Mouse (Mus musculus): Measurements from ENCODE around the gene Spock1. TPM values are rescaled to one million over a fixed set of nuclear protein-coding genes. Genes with fewer than 3 reads are reported as not detected.

Spock1 gene
- polyA plus RNA-seq, 1 experiment from 2014 or later = 1.1 TPM

DNA sequence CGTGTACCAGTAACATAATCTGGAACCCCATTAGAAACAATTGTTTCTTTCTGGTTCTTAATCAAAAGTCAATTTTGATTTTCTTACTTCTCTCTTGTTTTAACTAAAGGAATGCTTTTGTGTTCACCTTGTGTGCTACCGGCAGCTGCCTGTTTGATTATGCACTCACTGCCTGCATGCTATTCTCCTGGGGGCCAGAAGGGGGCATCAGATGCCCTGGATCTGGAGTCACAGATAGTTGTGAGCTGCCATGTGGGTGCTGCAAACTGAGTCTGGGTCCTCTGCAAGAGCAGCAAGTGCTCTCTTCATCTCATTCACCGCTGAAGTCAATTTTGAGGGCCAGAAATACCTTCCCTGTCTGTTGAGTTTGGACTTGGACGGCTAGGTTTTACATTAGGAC, 476.3 kb downstream of the Spock1 start:
- 95% methylated on average over 4 of the region's 4 CpGs for WGBS
- no peak overlapping the region for H3K9ac ChIP-seq (ENCODE audit: low read depth, low read length)
- no peak for TF ChIP-seq CTCF (IDR thresholded peaks at IDR 0.05; ENCODE audit: low read depth)
- no peak overlapping the region for H3K27ac ChIP-seq (ENCODE audit: low read depth, low read length)
- no peaks in the 10 kb centered on the region for H3K4me1 ChIP-seq (replicated peaks; ENCODE audit: control insufficient read depth, insufficient read depth, low read length)
- no peaks in the 10 kb centered on the region for H3K9me3 ChIP-seq (ENCODE audit: control insufficient read depth)
- H3K4me3 ChIP-seq (ENCODE audit: low read depth, low read length) = no peak overlapping the region
- ATAC-seq = no peak
- no peaks in the 10 kb centered on the region for H3K27me3 ChIP-seq (replicated peaks; ENCODE audit: control insufficient read depth, insufficient read depth, low read length)
- H3K36me3 ChIP-seq (ENCODE audit: control insufficient read depth, insufficient read depth) = no peaks in the 10 kb centered on the region
- H3K4me2 ChIP-seq (replicated peaks; ENCODE audit: low read depth) = no peak overlapping the region

DNA sequence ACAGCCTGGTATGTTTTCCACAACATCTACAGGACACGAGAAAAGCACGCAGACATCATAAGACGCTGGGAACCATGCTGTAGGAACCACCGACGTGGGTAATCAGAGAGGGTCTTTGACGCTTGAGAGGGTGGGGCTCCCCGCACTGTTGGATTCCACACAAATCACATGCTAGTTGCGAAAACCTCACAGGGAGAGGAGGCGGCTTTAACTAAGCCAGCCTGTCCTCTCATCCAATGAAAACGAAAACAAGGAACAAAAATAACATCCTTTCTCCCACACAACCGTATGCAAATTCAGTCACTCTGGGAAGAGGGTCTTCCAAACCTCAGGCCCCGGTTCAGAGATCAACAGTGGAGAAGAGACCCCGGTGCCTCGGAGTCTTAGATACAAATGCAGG, 479.3 kb downstream of the Spock1 start:
- no peak overlapping the region for H3K9ac ChIP-seq (ENCODE audit: low read depth, low read length)
- H3K36me3 ChIP-seq (ENCODE audit: control insufficient read depth, insufficient read depth) = no peaks in the 10 kb centered on the region
- 79% methylated on average over 14 of the region's 14 CpGs for WGBS
- no peak overlapping the region for H3K27ac ChIP-seq (ENCODE audit: low read depth, low read length)
- no peaks in the 10 kb centered on the region for H3K27me3 ChIP-seq (replicated peaks; ENCODE audit: control insufficient read depth, insufficient read depth, low read length)
- TF ChIP-seq CTCF (IDR thresholded peaks at IDR 0.05; ENCODE audit: low read depth) = no peak
- ATAC-seq = no peak
- H3K4me2 ChIP-seq (replicated peaks; ENCODE audit: low read depth) = no peak overlapping the region
- H3K9me3 ChIP-seq (ENCODE audit: control insufficient read depth) = no peaks in the 10 kb centered on the region
- no peak overlapping the region for H3K4me3 ChIP-seq (ENCODE audit: low read depth, low read length)
- no peaks in the 10 kb centered on the region for H3K4me1 ChIP-seq (replicated peaks; ENCODE audit: control insufficient read depth, insufficient read depth, low read length)

DNA sequence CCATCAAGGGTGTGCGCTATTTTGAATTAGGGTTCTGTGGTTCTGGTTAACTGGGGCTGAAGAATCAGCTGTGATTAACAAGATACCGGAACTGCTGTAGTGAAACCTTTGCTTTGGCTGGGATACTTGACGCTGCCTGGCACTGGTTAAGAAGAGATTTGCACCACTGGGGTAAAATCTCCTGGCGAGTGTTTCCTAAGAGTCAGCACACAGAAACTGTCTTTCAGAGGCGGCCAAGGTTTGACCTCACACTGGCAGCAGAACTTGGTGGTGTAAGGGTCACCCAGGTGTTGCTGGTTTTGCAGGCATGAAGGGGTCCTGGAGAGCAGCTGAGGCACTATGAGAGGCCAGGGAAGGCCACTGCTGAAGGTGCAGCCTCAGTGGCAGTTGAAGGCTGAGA, 489.4 kb downstream of the Spock1 start:
- no peak for TF ChIP-seq CTCF (IDR thresholded peaks at IDR 0.05; ENCODE audit: low read depth)
- WGBS = 88% methylated on average over 5 of the region's 5 CpGs

DNA sequence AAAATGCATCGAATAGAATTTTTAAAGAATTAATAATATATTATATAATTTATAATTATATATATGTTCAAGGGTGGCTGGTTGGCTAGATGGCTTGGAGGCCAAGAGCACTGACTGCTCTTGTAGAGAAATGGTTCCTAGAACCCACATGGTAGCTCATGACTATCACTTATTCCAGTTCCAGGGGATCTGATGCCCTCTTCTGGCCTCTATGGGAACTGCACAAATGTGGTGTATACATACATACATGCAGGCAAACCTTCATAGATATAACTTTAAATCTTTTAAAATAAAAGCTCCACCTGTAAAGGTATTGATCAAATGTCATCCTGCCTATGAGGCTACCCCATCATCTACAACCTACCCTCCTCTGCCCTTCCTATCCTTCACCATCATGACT, 493.4 kb downstream of the Spock1 start:
- H3K4me2 ChIP-seq (replicated peaks; ENCODE audit: low read depth) = no peak overlapping the region
- H3K36me3 ChIP-seq (ENCODE audit: control insufficient read depth, insufficient read depth) = no peaks in the 10 kb centered on the region
- H3K27ac ChIP-seq (ENCODE audit: low read depth, low read length) = no peak overlapping the region
- H3K9ac ChIP-seq (ENCODE audit: low read depth, low read length) = no peak overlapping the region
- ATAC-seq = no peak
- no peaks in the 10 kb centered on the region for H3K27me3 ChIP-seq (replicated peaks; ENCODE audit: control insufficient read depth, insufficient read depth, low read length)
- H3K9me3 ChIP-seq (ENCODE audit: control insufficient read depth) = no peaks in the 10 kb centered on the region
- 95% methylated on average over 1 of the region's 1 CpGs for WGBS
- TF ChIP-seq CTCF (IDR thresholded peaks at IDR 0.05; ENCODE audit: low read depth) = 0 out of 2 replicates have a peak, but pooled peaks have one; percentile 1
- H3K4me1 ChIP-seq (replicated peaks; ENCODE audit: control insufficient read depth, insufficient read depth, low read length) = no peaks in the 10 kb centered on the region
- no peak overlapping the region for H3K4me3 ChIP-seq (ENCODE audit: low read depth, low read length)

More for the DNA sequence above, 489.4 kb downstream of the Spock1 start:
- H3K27ac ChIP-seq (ENCODE audit: low read depth, low read length) = no peak overlapping the region
- H3K4me1 ChIP-seq (replicated peaks; ENCODE audit: control insufficient read depth, insufficient read depth, low read length) = no peaks in the 10 kb centered on the region
- H3K4me2 ChIP-seq (replicated peaks; ENCODE audit: low read depth) = no peak overlapping the region
- no peak for ATAC-seq
- H3K4me3 ChIP-seq (ENCODE audit: low read depth, low read length) = no peak overlapping the region
- H3K9me3 ChIP-seq (ENCODE audit: control insufficient read depth) = no peaks in the 10 kb centered on the region
- H3K27me3 ChIP-seq (replicated peaks; ENCODE audit: control insufficient read depth, insufficient read depth, low read length) = no peaks in the 10 kb centered on the region
- no peak overlapping the region for H3K9ac ChIP-seq (ENCODE audit: low read depth, low read length)
- H3K36me3 ChIP-seq (ENCODE audit: control insufficient read depth, insufficient read depth) = no peaks in the 10 kb centered on the region

DNA sequence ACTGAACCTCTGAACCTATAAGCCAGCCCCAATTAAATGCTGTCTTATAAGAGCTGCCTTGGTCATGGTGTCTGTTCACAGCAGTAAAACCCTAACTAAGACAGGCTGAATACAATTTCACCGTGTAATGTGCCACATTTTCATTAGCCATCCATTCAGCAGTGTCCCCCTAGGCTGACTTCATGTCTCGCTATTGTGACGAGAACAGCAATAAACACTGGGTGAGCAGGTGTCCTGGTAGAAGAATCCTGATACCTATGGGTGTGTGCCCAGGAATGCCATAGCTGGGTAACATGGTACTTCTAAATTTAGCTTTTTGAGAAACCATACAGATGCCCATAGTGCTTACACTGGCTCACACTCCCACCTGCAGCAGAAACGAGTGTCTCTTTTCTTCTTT, 500.5 kb downstream of the Spock1 start:
- H3K4me2 ChIP-seq (replicated peaks; ENCODE audit: low read depth) = no peak overlapping the region
- H3K4me3 ChIP-seq (ENCODE audit: low read depth, low read length) = no peak overlapping the region
- H3K36me3 ChIP-seq (ENCODE audit: control insufficient read depth, insufficient read depth) = no peaks in the 10 kb centered on the region
- no peak for TF ChIP-seq CTCF (IDR thresholded peaks at IDR 0.05; ENCODE audit: low read depth)
- no peaks in the 10 kb centered on the region for H3K9me3 ChIP-seq (ENCODE audit: control insufficient read depth)
- 87% methylated on average over 4 of the region's 4 CpGs for WGBS
- no peak overlapping the region for H3K27ac ChIP-seq (ENCODE audit: low read depth, low read length)
- no peaks in the 10 kb centered on the region for H3K4me1 ChIP-seq (replicated peaks; ENCODE audit: control insufficient read depth, insufficient read depth, low read length)
- no peak for ATAC-seq
- H3K27me3 ChIP-seq (replicated peaks; ENCODE audit: control insufficient read depth, insufficient read depth, low read length) = no peaks in the 10 kb centered on the region
- H3K9ac ChIP-seq (ENCODE audit: low read depth, low read length) = no peak overlapping the region

DNA sequence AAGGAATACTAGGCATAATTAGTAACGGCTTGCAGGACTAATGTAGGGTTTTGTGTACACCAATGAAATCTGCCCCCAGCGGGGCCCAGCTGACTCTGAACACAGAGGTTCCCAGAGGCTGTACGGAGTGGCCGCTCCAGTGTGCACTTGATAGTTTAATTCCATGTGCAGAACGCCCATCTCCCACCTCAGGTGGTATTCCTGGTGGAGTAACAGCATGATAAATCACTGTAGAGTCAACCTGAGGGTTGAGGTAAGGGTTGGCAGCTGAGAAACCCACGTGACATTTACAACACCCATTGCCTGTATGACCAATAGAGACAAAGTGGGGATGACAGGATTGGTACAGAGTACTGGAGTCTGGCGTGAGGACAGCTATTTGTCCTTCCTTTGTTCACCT, 505.7 kb downstream of the Spock1 start:
- H3K9ac ChIP-seq (ENCODE audit: low read depth, low read length) = no peak overlapping the region
- ATAC-seq = no peak
- H3K36me3 ChIP-seq (ENCODE audit: control insufficient read depth, insufficient read depth) = no peaks in the 10 kb centered on the region
- no peak for TF ChIP-seq CTCF (IDR thresholded peaks at IDR 0.05; ENCODE audit: low read depth)
- no peaks in the 10 kb centered on the region for H3K4me1 ChIP-seq (replicated peaks; ENCODE audit: control insufficient read depth, insufficient read depth, low read length)
- no peak overlapping the region for H3K4me3 ChIP-seq (ENCODE audit: low read depth, low read length)
- no peaks in the 10 kb centered on the region for H3K9me3 ChIP-seq (ENCODE audit: control insufficient read depth)
- 76% methylated on average over 7 of the region's 7 CpGs for WGBS
- no peak overlapping the region for H3K4me2 ChIP-seq (replicated peaks; ENCODE audit: low read depth)
- H3K27ac ChIP-seq (ENCODE audit: low read depth, low read length) = no peak overlapping the region
- no peaks in the 10 kb centered on the region for H3K27me3 ChIP-seq (replicated peaks; ENCODE audit: control insufficient read depth, insufficient read depth, low read length)

DNA sequence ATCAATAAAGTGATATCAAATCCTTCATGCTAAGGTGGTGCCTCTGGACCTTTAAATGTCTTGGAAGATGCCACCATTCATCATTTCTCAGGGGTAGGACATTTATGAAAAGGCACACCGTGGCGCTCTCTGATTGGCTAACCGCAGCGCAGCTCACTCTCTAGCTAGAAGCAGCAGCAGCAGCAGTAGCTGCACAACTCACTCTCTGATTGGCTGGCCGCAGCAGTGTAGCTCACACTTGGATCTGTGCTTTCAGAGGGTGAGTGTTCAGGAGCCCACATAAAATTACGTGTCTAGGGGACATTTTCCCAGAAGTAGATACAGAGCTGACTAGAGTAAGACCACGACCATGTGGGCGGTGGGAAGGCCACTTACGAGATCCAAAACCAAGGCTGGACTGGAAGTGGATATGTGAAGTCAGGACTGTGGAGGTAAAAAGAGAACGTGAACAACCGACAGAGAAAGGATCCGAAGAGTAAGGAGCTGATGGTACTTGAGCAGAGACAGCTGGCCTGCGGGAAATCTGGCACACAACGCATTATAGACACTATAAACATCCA, 535.9 kb downstream of the Spock1 start:
- Histone ChIP-seq H3K9ac (ENCODE audit: low read depth, low read length) (no peak overlapping the region), H3K4me3 (ENCODE audit: low read depth, low read length) (no peak overlapping the region), H3K4me1 (replicated peaks; ENCODE audit: control insufficient read depth, insufficient read depth, low read length) (no peaks in the 10 kb centered on the region), H3K27me3 (replicated peaks; ENCODE audit: control insufficient read depth, insufficient read depth, low read length) (no peaks in the 10 kb centered on the region), H3K9me3 (ENCODE audit: control insufficient read depth) (no peaks in the 10 kb centered on the region), H3K4me2 (replicated peaks; ENCODE audit: low read depth) (no peak overlapping the region), H3K36me3 (ENCODE audit: control insufficient read depth, insufficient read depth) (no peaks in the 10 kb centered on the region), H3K27ac (ENCODE audit: low read depth, low read length) (no peak overlapping the region)
- 78% methylated on average over 14 of the region's 14 CpGs for WGBS
- no peak for TF ChIP-seq CTCF (IDR thresholded peaks at IDR 0.05; ENCODE audit: low read depth)
- ATAC-seq = no peak

Other genes with a start within 250 kb of the Spock1 start
- 0.74 and 0.95 TPM in 2 replicates for gene Klhl3, start 205.3 kb upstream of the Spock1 start, polyA plus RNA-seq (2015; fragmentation: Nextera tagmentation; extraction: Ambion mirVana)
- 27.9 and 29.5 TPM in 2 replicates for gene Hnrnpa0, start 220.2 kb upstream of the Spock1 start, polyA plus RNA-seq (2015; fragmentation: Nextera tagmentation; extraction: Ambion mirVana)
- 79.0 and 88.7 TPM in 2 replicates for gene Idnk, start 249.3 kb upstream of the Spock1 start, polyA plus RNA-seq (2015; fragmentation: Nextera tagmentation; extraction: Ambion mirVana)